Mouse (Mus musculus) Patski (cell line): ENCODE results near the gene Tbc1d8b. TPM values are rescaled to one million over a fixed set of nuclear protein-coding genes. Genes with fewer than 3 reads are reported as not detected.

Experiments
- ATAC-seq: fragments of 100-300 bp; one replicate; pipeline ENCODE4 v1.8.0; 2021
- CTCF ChIA-PET: fragments of 350-600 bp; sonication (Branson Sonifier 250); formaldehyde crosslinking; loops from one replicate; lab custom pipeline; 2022; ENCODE audit warnings: inconsistent platforms; lab: Charles Lee
- POLR2A ChIA-PET: fragments of 350-600 bp; sonication (Branson Sonifier 250); formaldehyde crosslinking; loops from one replicate; lab custom pipeline; 2022; ENCODE audit warnings: antibody characterized with exemption, inconsistent platforms; lab: Charles Lee
- DNase-seq: peaks from one replicate; pipeline ENCODE4 v3.0.0-alpha.2; 2011; ENCODE audit warnings: low read depth, low spot score
- H3K27me3 ChIP-seq: fragments of 371-371 bp; one replicate; pipeline ENCODE4 v1.5.1; 2021
- CTCF ChIP-seq: fragments of 100-300 bp; IDR thresholded peaks from one replicate; pipeline ENCODE4 v1.5.1; 2021
- in situ Hi-C: fragments of 300-500 bp; cut with MboI; formaldehyde crosslinking; loops from 3 replicates; pipeline ENCODE4 v1.11.1; 2018; ENCODE audit warnings: low pct_unique_long_range_greater_than_20kb, mixed read lengths
- polyA plus RNA-seq: library from polyadenylated mRNA; unstranded; gene quantifications from one replicate; pipeline ENCODE4 v1.2.3, GENCODE M21; 2021

The Tbc1d8b gene
- polyA plus RNA-seq, 1 experiment from 2014 or later = 14.0 TPM

GRCm38 (mm10) chrX:139778886-139779285 lies 94.1 kb downstream of the Tbc1d8b start:
- peaks cover 3% of the 10 kb centered on the region for H3K27me3 ChIP-seq
- TF ChIP-seq CTCF = no peak
- in situ Hi-C loops = loop anchor here (5.0 kb wide), 1 partner anchor 33 kb away; no protein-coding TSS in a partner anchor

DNA sequence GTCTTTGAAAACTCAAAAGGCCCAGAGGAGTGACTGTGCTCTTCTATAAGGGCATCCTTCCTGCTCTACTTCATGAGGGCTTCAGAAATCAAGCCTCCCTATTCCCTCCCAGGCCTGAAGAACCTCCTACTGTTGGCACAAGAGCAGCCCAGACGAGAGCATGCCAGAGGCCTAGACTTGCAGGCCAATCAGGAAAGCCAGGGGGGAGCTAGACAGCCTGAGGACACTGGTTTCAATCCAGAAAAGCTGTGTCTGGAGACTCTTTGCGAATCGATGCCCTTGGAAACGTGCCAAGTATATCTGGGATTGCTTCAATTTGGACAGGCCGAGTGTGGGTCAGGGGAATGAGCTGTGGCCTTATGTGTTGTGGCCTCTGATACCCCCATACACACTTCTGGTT lies 94.6 kb downstream of the Tbc1d8b start:
- ChIA-PET POLR2A (interaction anchor here (2.0 kb wide), 1 partner anchor 30 kb away, joined by 6 read pairs; no protein-coding TSS in a partner anchor), CTCF (interaction anchor here (1.3 kb wide), 1 partner anchor 29 kb away, joined by 3 read pairs; no protein-coding TSS in a partner anchor)
- DNase-seq (no peak), ATAC-seq (no peak)
- in situ Hi-C loops = loop anchor here (5.0 kb wide), 1 partner anchor 33 kb away; no protein-coding TSS in a partner anchor
- peaks cover 5% of the 10 kb centered on the region for H3K27me3 ChIP-seq
- TF ChIP-seq CTCF = no peak

More at GRCm38 (mm10) chrX:139778886-139779285, 94.1 kb downstream of the Tbc1d8b start:
- no peak for ATAC-seq
- ChIA-PET POLR2A (interaction anchor here (5.4 kb wide), 1 partner anchor 30 kb away, joined by 26 read pairs; no protein-coding TSS in a partner anchor), CTCF (interaction anchor here (1.3 to 1.4 kb wide), 2 partner anchors 30 to 34 kb away, joined by 3 to 5 read pairs; no protein-coding TSS in a partner anchor)
- DNase-seq = no peak

GRCm38 (mm10) chrX:139780988-139781387 lies 96.2 kb downstream of the Tbc1d8b start:
- peaks cover 5% of the 10 kb centered on the region for H3K27me3 ChIP-seq

DNA sequence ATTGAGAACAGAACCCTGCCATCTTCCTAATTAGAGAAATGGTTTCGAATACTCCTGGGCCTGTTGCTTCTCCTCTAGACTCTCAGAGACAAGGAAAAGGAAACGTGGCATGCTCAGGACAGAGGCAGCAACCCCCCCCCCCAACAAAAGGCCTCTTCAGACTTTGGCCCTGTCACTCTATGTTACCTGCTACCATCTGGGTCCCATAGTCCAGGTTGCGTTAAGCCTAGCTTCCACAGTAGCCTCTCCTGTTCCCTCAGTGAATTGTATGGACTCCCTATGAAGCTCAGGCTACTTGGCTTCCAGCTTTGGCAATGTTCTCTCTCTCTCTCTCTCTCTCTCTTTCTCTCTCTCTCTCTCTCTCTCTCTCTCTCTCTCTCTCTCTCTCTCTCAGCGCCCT lies 96.8 kb downstream of the Tbc1d8b start:
- no peak for TF ChIP-seq CTCF

More at GRCm38 (mm10) chrX:139780988-139781387, 96.2 kb downstream of the Tbc1d8b start:
- ChIA-PET CTCF (interaction anchor here (3.0 kb wide), 1 partner anchor 21 kb away, joined by 9 read pairs; no protein-coding TSS in a partner anchor), POLR2A (interaction anchor here (0.6 to 2.0 kb wide), 4 partner anchors 20 to 33 kb away, joined by 3 to 6 read pairs (median 4); partner anchors contain the start of gene Cldn2)
- no peak for TF ChIP-seq CTCF
- in situ Hi-C loops = no loop called here
- ATAC-seq = no peak
- DNase-seq = no peak

DNA sequence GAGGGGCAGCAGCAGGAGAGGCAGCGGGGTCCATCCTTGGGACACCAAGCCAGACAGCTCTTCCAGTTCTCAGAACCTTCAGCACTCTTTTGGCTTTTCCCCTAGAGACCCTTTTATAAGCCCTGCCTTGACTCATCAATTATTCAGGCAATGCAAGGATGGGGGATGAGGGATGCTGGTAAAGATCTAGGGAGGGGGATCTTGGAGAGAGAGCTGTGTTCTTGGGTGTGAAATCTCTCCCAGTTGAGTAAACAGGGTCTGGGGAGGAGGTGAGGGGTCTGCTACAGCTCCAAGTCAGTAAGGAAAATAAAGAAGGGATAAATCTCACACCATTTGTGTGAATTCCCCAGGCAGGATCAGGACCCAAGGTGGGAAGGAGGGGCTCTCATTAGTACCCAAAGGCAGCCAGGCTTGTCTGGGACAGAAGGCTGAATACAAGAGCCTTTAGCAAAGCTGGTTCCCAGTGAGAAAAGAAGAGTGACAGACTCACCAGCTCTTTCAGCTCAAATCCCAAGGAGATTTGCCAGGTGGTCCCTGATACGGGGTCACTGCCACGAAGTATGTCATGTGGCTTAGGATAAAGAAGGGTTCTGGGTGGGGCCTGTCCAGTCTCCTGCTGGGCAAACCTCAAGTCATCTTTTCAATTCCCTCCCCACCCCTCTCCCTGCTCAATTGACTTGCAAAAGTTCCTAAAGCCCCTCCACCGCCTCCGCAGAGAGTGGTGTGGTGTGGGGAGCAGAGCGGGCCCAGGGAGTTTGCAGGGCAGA lies 97.7 kb downstream of the Tbc1d8b start, which contains the start of gene Ripply1:
Gene Ripply1 (minus strand): TSS at position 76 of the 767 bp plus-strand sequence.
- no peak for TF ChIP-seq CTCF
- no peak for DNase-seq
- peaks cover 13% of the 10 kb centered on the region for H3K27me3 ChIP-seq
- in situ Hi-C loops = no loop called here
- ChIA-PET CTCF (interaction anchor here (0.8 to 3.0 kb wide), 4 partner anchors 17 to 31 kb away, joined by 3 to 9 read pairs (median 3); no protein-coding TSS in a partner anchor), POLR2A (interaction anchor here (1.1 to 1.5 kb wide), 2 partner anchors 18 to 50 kb away, joined by 3 to 7 read pairs; partner anchors contain the start of gene Cldn2)
- ATAC-seq = peak; percentile 8

More for the DNA sequence above, 96.8 kb downstream of the Tbc1d8b start:
- DNase-seq (no peak), ATAC-seq (no peak)
- ChIA-PET CTCF (interaction anchor here (0.8 to 3.0 kb wide), 2 partner anchors 18 to 20 kb away, joined by 3 to 9 read pairs; no protein-coding TSS in a partner anchor), POLR2A (interaction anchor here (0.7 to 2.0 kb wide), 2 partner anchors 28 to 32 kb away, joined by 5 to 6 read pairs; no protein-coding TSS in a partner anchor)
- H3K27me3 ChIP-seq = peaks cover 7% of the 10 kb centered on the region
- in situ Hi-C loops = no loop called here

DNA sequence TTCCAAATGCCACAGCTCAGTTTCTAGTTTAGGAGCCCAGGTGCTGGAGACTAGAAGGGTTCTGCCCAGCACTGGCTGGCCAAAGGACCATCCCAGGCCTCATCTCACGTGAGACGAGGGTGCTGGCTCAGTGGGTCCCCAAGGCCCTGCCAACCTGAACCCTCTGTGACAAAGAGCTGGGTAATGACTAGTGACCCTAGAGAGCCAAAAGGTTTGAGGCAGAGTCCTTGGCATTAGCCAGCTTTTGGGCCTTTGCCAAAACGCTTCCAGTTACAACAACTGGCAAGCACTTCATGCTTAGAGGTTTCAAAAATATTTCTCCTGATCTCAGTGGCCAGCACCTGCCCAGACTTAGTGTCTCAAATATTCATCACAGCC lies 98.2 kb downstream of the Tbc1d8b start:
- DNase-seq (no peak), ATAC-seq (peak; percentile 47)
- peaks cover 13% of the 10 kb centered on the region for H3K27me3 ChIP-seq
- CTCF ChIA-PET = interaction anchor here (0.9 to 1.3 kb wide), 2 partner anchors 27 to 30 kb away, joined by 3 read pairs; no protein-coding TSS in a partner anchor
- TF ChIP-seq CTCF = no peak
- POLR2A ChIA-PET = interaction anchor here (1.1 to 1.5 kb wide), 2 partner anchors 17 to 49 kb away, joined by 3 to 7 read pairs; partner anchors contain the start of gene Cldn2
- in situ Hi-C loops = no loop called here

DNA sequence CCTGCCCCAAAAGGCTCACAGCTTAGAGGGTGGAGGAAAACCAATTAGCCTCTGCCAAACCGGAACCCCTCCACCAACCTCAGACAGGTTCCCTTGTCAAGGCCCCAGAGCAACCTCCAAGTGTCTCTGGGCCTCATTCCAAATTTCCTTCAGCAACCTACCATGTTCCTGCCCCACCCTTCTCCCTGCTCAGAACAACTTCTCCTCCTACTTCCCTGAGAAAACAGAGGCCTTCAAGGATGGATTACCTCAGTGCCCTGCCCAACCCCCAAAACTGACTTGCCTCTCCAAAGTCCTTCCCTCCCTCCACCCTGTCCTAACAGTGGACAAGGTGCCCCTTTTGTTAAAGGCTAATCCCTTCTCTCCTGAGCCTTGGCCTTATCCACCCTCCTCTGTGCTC lies 101.0 kb downstream of the Tbc1d8b start:
- TF ChIP-seq CTCF = no peak
- ChIA-PET POLR2A (interaction anchor here (0.6 kb wide), 1 partner anchor 22 kb away, joined by 3 read pairs; no protein-coding TSS in a partner anchor), CTCF (no interaction called here)
- in situ Hi-C loops = no loop called here
- ATAC-seq = no peak
- DNase-seq = no peak
- peaks cover 22% of the 10 kb centered on the region for H3K27me3 ChIP-seq

DNA sequence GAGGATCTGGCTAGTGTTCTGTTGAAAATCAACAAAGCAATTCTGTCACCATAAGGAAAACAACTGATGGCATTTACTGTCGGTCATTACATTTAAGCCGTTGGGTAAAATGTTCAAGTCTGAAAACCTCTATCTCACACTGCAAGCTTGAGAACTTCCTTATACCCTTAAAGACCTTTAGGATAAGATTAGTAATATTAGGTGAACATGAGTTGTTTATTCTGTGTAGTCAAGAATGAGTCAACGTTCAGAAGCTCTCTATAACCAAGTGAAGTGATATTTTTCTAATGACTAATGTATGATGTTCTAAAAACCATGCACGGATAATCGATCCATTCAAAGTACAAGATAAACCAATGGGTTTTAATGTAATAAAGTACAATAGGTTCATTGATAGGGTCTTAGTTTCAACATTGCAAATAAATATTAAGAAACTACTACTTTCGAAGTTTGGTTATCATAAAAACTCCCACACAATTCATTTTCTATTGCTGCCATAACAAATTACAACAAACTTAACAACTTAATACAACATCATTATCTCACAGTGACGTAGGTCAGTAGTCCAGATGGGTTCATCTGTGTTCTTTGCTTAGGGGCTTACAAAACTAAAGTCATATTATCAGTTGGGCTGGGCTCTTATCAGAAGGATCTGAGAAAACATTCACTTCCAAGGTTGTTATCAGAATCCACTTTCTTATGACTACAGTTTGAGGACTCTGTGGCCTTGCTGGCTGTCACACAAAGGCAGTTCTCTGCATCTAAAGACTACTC lies 109.5 kb downstream of the Tbc1d8b start:
- CTCF ChIA-PET = no interaction called here
- no peak for ATAC-seq
- no peak for DNase-seq
- POLR2A ChIA-PET = no interaction called here
- peaks cover 8% of the 10 kb centered on the region for H3K27me3 ChIP-seq
- in situ Hi-C loops = no loop called here
- no peak for TF ChIP-seq CTCF

GRCm38 (mm10) chrX:139796037-139796436 lies 111.2 kb downstream of the Tbc1d8b start:
- ChIA-PET POLR2A (no interaction called here), CTCF (no interaction called here)
- in situ Hi-C loops = no loop called here
- peaks cover 3% of the 10 kb centered on the region for H3K27me3 ChIP-seq
- no peak for TF ChIP-seq CTCF
- DNase-seq (no peak), ATAC-seq (no peak)
